Mouse (Mus musculus) lung, embryonic 15.5 days (tissue): ENCODE data around the gene Ccdc170. TPM values are rescaled to one million over a fixed set of nuclear protein-coding genes. Genes with fewer than 3 reads are reported as not detected.

Source experiments
- ATAC-seq: fragments of 200-750 bp; cut with Nextera tagmentation; 2 replicates; pipeline ENCODE4 v1.8.0; 2017; ENCODE audit warnings: moderate number of reproducible peaks, borderline replicate concordance; ENCODE audit not compliant: low FRiP score, low TSS enrichment; ENCODE audit errors: extremely low read depth
- H3K27ac ChIP-seq: fragments of 300-500 bp; sonication (generic); 2 replicates; pipeline ENCODE4 v1.5.1; 2015; ENCODE audit warnings: moderate library complexity, mild to moderate bottlenecking, inconsistent platforms
- H3K27me3 ChIP-seq: fragments of 300-500 bp; sonication (generic); 2 replicates; pipeline ENCODE4 v1.6.1; 2015; ENCODE audit warnings: inconsistent platforms
- H3K36me3 ChIP-seq: fragments of 300-500 bp; sonication (generic); 2 replicates; pipeline ENCODE4 v1.6.1; 2015; ENCODE audit warnings: inconsistent platforms
- H3K4me1 ChIP-seq: fragments of 300-500 bp; sonication (generic); 2 replicates; pipeline ENCODE4 v1.6.1; 2015; ENCODE audit warnings: inconsistent platforms
- H3K4me2 ChIP-seq: fragments of 300-500 bp; sonication (generic); 2 replicates; pipeline ENCODE4 v1.6.1; 2015; ENCODE audit warnings: inconsistent platforms, mild to moderate bottlenecking, moderate library complexity
- H3K4me3 ChIP-seq: fragments of 300-500 bp; sonication (generic); 2 replicates; pipeline ENCODE4 v1.5.1; 2015; ENCODE audit warnings: mild to moderate bottlenecking, inconsistent platforms
- H3K9ac ChIP-seq: fragments of 300-500 bp; sonication (generic); 2 replicates; pipeline ENCODE4 v1.6.1; 2015; ENCODE audit warnings: inconsistent platforms
- H3K9me3 ChIP-seq: fragments of 300-500 bp; sonication (generic); 2 replicates; pipeline ENCODE4 v1.6.1; 2016; ENCODE audit warnings: inconsistent platforms
- WGBS: fragments of 180-500 bp; shearing (Covaris S2); methylation state at CpG from one replicate; pipeline ENCODE4 v1.1.7; 2015; 5-methylcytosine and 5-hydroxymethylcytosine counted together
- polyA plus RNA-seq: library from polyadenylated mRNA; unstranded; fragments of >200 nt; fragmentation: Nextera tagmentation; extraction: Ambion mirVana; gene quantifications from 2 replicates; pipeline ENCODE4 v1.2.1, GENCODE M21; 2015

Gene Ccdc170
- polyA plus RNA-seq, 1 experiment from 2014 or later = 0.24 TPM

GRCm38 (mm10) chr10:4522116-4522515, 39.8 kb downstream of the Ccdc170 start:
- Histone ChIP-seq H3K9me3 (no peaks in the 10 kb centered on the region), H3K4me1 (no peaks in the 10 kb centered on the region), H3K9ac (no peak overlapping the region), H3K4me3 (no peak overlapping the region), H3K27ac (no peak overlapping the region), H3K4me2 (no peak overlapping the region), H3K27me3 (no peaks in the 10 kb centered on the region), H3K36me3 (no peaks in the 10 kb centered on the region)
- 86% methylated on average over 3 of the region's 3 CpGs for WGBS
- no peak for ATAC-seq

- Histone ChIP-seq H3K4me3 (no peak overlapping the region), H3K9me3 (no peaks in the 10 kb centered on the region), H3K27ac (no peak overlapping the region), H3K4me1 (no peaks in the 10 kb centered on the region), H3K36me3 (no peaks in the 10 kb centered on the region), H3K9ac (no peak overlapping the region), H3K4me2 (no peak overlapping the region), H3K27me3 (no peaks in the 10 kb centered on the region)
- WGBS = 64% methylated on average over 4 of the region's 4 CpGs
- no peak for ATAC-seq
These were observed 40.8 kb downstream of the Ccdc170 start for GRCm38 (mm10) chr10:4523078-4523477.

GRCm38 (mm10) chr10:4528043-4528442, 45.7 kb downstream of the Ccdc170 start:
- no peak overlapping the region for H3K9ac ChIP-seq
- no peak overlapping the region for H3K4me2 ChIP-seq
- H3K4me3 ChIP-seq = no peak overlapping the region
- ATAC-seq = no peak
- no peaks in the 10 kb centered on the region for H3K27me3 ChIP-seq
- H3K4me1 ChIP-seq = no peaks in the 10 kb centered on the region
- H3K36me3 ChIP-seq = no peaks in the 10 kb centered on the region
- WGBS = 42% methylated on average over 7 of the region's 7 CpGs
- H3K27ac ChIP-seq = no peak overlapping the region
- H3K9me3 ChIP-seq = no peaks in the 10 kb centered on the region

GRCm38 (mm10) chr10:4530638-4531235, 48.4 kb downstream of the Ccdc170 start:
- Histone ChIP-seq H3K4me2 (no peak overlapping the region), H3K9me3 (no peaks in the 10 kb centered on the region), H3K36me3 (no peaks in the 10 kb centered on the region), H3K9ac (no peak overlapping the region), H3K27ac (no peak overlapping the region), H3K4me1 (no peaks in the 10 kb centered on the region), H3K27me3 (no peaks in the 10 kb centered on the region), H3K4me3 (no peak overlapping the region)
- 81% methylated on average over 9 of the region's 9 CpGs for WGBS
- no peak for ATAC-seq

- 55% methylated on average over 6 of the region's 6 CpGs for WGBS
- no peak overlapping the region for H3K4me3 ChIP-seq
- no peak for ATAC-seq
These were observed 49.6 kb downstream of the Ccdc170 start for GRCm38 (mm10) chr10:4531933-4532332.

GRCm38 (mm10) chr10:4532731-4533130, 50.4 kb downstream of the Ccdc170 start:
- WGBS = 46% methylated on average over 6 of the region's 6 CpGs
- H3K4me3 ChIP-seq = no peak overlapping the region
- ATAC-seq = no peak
- H3K36me3 ChIP-seq = no peaks in the 10 kb centered on the region
- H3K9ac ChIP-seq = no peak overlapping the region
- H3K9me3 ChIP-seq = no peaks in the 10 kb centered on the region
- no peak overlapping the region for H3K27ac ChIP-seq
- H3K4me1 ChIP-seq = no peaks in the 10 kb centered on the region
- no peak overlapping the region for H3K4me2 ChIP-seq
- no peaks in the 10 kb centered on the region for H3K27me3 ChIP-seq

More at GRCm38 (mm10) chr10:4531933-4532332, 49.6 kb downstream of the Ccdc170 start:
- no peaks in the 10 kb centered on the region for H3K9me3 ChIP-seq
- H3K4me1 ChIP-seq = no peaks in the 10 kb centered on the region
- no peak overlapping the region for H3K4me2 ChIP-seq
- H3K36me3 ChIP-seq = no peaks in the 10 kb centered on the region
- H3K27ac ChIP-seq = no peak overlapping the region
- no peak overlapping the region for H3K9ac ChIP-seq
- no peaks in the 10 kb centered on the region for H3K27me3 ChIP-seq

GRCm38 (mm10) chr10:4533873-4534272, 51.6 kb downstream of the Ccdc170 start:
- 72% methylated on average over 11 of the region's 11 CpGs for WGBS
- ATAC-seq = no peak
- Histone ChIP-seq H3K4me3 (no peak overlapping the region), H3K27ac (no peak overlapping the region), H3K9me3 (no peaks in the 10 kb centered on the region), H3K4me1 (no peaks in the 10 kb centered on the region), H3K27me3 (no peaks in the 10 kb centered on the region), H3K36me3 (no peaks in the 10 kb centered on the region), H3K4me2 (no peak overlapping the region), H3K9ac (no peak overlapping the region)

- H3K4me3 ChIP-seq = no peak overlapping the region
- WGBS = 90% methylated on average over 2 of the region's 2 CpGs
- no peaks in the 10 kb centered on the region for H3K9me3 ChIP-seq
- no peaks in the 10 kb centered on the region for H3K36me3 ChIP-seq
- no peak overlapping the region for H3K9ac ChIP-seq
- H3K4me1 ChIP-seq = no peaks in the 10 kb centered on the region
- H3K27me3 ChIP-seq = no peaks in the 10 kb centered on the region
- ATAC-seq = no peak
- no peak overlapping the region for H3K4me2 ChIP-seq
- H3K27ac ChIP-seq = no peak overlapping the region
These were observed 63.2 kb downstream of the Ccdc170 start for GRCm38 (mm10) chr10:4545550-4545949.

- H3K27ac ChIP-seq = 0 out of 2 replicates have a peak overlapping the region, but pooled peaks have one; percentile 13
These were observed 71.3 kb downstream of the Ccdc170 start for GRCm38 (mm10) chr10:4553442-4554119.

GRCm38 (mm10) chr10:4556842-4557377, 74.6 kb downstream of the Ccdc170 start:
- H3K9ac ChIP-seq = no peak overlapping the region
- H3K4me2 ChIP-seq = no peak overlapping the region
- no peak overlapping the region for H3K4me3 ChIP-seq
- no peaks in the 10 kb centered on the region for H3K9me3 ChIP-seq
- no peak overlapping the region for H3K27ac ChIP-seq
- no peak for ATAC-seq
- H3K27me3 ChIP-seq = no peaks in the 10 kb centered on the region
- H3K36me3 ChIP-seq = no peaks in the 10 kb centered on the region
- H3K4me1 ChIP-seq = no peaks in the 10 kb centered on the region
- WGBS = 73% methylated on average over 3 of the region's 3 CpGs

More at GRCm38 (mm10) chr10:4553442-4554119, 71.3 kb downstream of the Ccdc170 start:
- H3K27me3 ChIP-seq = no peaks in the 10 kb centered on the region
- WGBS = 48% methylated on average over 9 of the region's 9 CpGs
- H3K9me3 ChIP-seq = no peaks in the 10 kb centered on the region
- peak; percentile 55 for ATAC-seq
- no peaks in the 10 kb centered on the region for H3K4me1 ChIP-seq
- no peaks in the 10 kb centered on the region for H3K36me3 ChIP-seq
- H3K4me3 ChIP-seq = no peak overlapping the region
- no peak overlapping the region for H3K9ac ChIP-seq
- H3K4me2 ChIP-seq = no peak overlapping the region

- Histone ChIP-seq H3K4me3 (no peak overlapping the region), H3K27ac (no peak overlapping the region), H3K27me3 (no peaks in the 10 kb centered on the region), H3K4me2 (no peak overlapping the region), H3K36me3 (no peaks in the 10 kb centered on the region), H3K9ac (no peak overlapping the region), H3K4me1 (no peaks in the 10 kb centered on the region), H3K9me3 (no peaks in the 10 kb centered on the region)
- 48% methylated on average over 4 of the region's 4 CpGs for WGBS
- no peak for ATAC-seq
These were observed 76.8 kb downstream of the Ccdc170 start for GRCm38 (mm10) chr10:4559132-4559531.

GRCm38 (mm10) chr10:4565148-4565547, 82.8 kb downstream of the Ccdc170 start:
- Histone ChIP-seq H3K9ac (no peak overlapping the region), H3K36me3 (no peaks in the 10 kb centered on the region), H3K4me1 (no peaks in the 10 kb centered on the region), H3K27me3 (no peaks in the 10 kb centered on the region), H3K9me3 (no peaks in the 10 kb centered on the region), H3K4me2 (no peak overlapping the region), H3K27ac (no peak overlapping the region), H3K4me3 (no peak overlapping the region)
- 91% methylated on average over 1 of the region's 1 CpGs for WGBS
- no peak for ATAC-seq
